Mouse (Mus musculus) urinary bladder, postnatal 25 days (tissue): ENCODE measurements around the gene Tmem8.
"Not testable (repeated sequence)": the region's sequence is repeated elsewhere in the genome, so short reads cannot be mapped to it uniquely, and the experiment has no call there.

Experiments used
- DNase-seq: peaks from one replicate; pipeline ENCODE4 v3.0.0; 2022; ENCODE audit warnings: low spot score

Gene Tmem8

GRCm38 (mm10) chr17:26111722-26112121, 1.4 kb upstream of the Tmem8 start:
- no peak for DNase-seq

GRCm38 (mm10) chr17:26112751-26113150, 348 bp upstream of the Tmem8 start:
- DNase-seq: no peak

- DNase-seq: no peak
These were observed 962 bp downstream of the Tmem8 start for GRCm38 (mm10) chr17:26114061-26114460.

GRCm38 (mm10) chr17:26114461-26114860, 1.4 kb downstream of the Tmem8 start:
- DNase-seq: not testable (repeated sequence)

- DNase-seq: no peak
These were observed 2.3 kb downstream of the Tmem8 start for GRCm38 (mm10) chr17:26115205-26115898.

GRCm38 (mm10) chr17:26115956-26116487, 2.9 kb downstream of the Tmem8 start:
- no peak for DNase-seq

- DNase-seq: no peak
These were observed 3.6 kb downstream of the Tmem8 start for GRCm38 (mm10) chr17:26116503-26117258.

- DNase-seq: peak; percentile 39
These were observed 6.9 kb downstream of the Tmem8 start for GRCm38 (mm10) chr17:26119766-26120710.

GRCm38 (mm10) chr17:26122431-26123140, 9.5 kb downstream of the Tmem8 start:
- no peak for DNase-seq

- peak; percentile 83 for DNase-seq
These were observed 10.2 kb downstream of the Tmem8 start, which contains the start of gene Mrpl28 for GRCm38 (mm10) chr17:26123267-26123684. Gene Mrpl28, plus strand, starts transcription at chr17:26123500.

- no peak for DNase-seq
These were observed 11.5 kb downstream of the Tmem8 start for GRCm38 (mm10) chr17:26124560-26124959.

- DNase-seq: no peak
These were observed 12.1 kb downstream of the Tmem8 start for GRCm38 (mm10) chr17:26125226-26125625.

- DNase-seq: no peak
These were observed 18.1 kb downstream of the Tmem8 start for GRCm38 (mm10) chr17:26131062-26131732.

GRCm38 (mm10) chr17:26131856-26132853, 19.1 kb downstream of the Tmem8 start:
- no peak for DNase-seq

- no peak for DNase-seq
These were observed 24.1 kb downstream of the Tmem8 start for GRCm38 (mm10) chr17:26137106-26137750.

GRCm38 (mm10) chr17:26137751-26138130, 24.6 kb downstream of the Tmem8 start:
- DNase-seq: no peak

GRCm38 (mm10) chr17:26138239-26138836, 25.2 kb downstream of the Tmem8 start, which contains the start of gene Axin1:
Gene Axin1, plus strand, starts transcription at chr17:26138688.
- peak; percentile 81 for DNase-seq

GRCm38 (mm10) chr17:26138901-26139381, 25.8 kb downstream of the Tmem8 start:
- no peak for DNase-seq
